Mouse (Mus musculus) brain, adult 2 months (tissue): ENCODE data around the gene Creld1.

ENCODE experiments used
- DNase-seq: peaks from one replicate; pipeline ENCODE4 v3.0.0; 2011; ENCODE audit warnings: low read depth, low spot score

Creld1 gene

DNA sequence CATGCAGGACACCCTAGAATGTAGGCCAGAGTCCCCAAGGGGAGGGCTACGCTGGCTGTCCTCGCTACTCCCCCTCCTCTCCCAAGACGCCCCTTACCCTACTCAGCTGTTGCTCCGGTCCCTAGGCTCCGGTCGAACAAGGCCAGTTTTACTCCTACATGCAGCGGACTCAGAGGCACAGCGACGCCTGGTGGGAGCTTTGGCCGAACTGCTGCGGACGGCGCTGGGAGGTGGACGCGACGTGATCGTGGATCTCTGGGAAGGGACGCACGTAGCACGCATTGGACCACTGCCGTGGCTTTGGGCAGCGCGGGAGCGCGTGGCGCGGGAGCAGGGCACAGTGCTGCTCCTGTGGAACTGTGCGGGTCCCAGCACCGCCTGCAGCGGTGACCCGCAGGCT lies 13.7 kb upstream of the Creld1 start:
- peak; percentile 93 for DNase-seq

DNA sequence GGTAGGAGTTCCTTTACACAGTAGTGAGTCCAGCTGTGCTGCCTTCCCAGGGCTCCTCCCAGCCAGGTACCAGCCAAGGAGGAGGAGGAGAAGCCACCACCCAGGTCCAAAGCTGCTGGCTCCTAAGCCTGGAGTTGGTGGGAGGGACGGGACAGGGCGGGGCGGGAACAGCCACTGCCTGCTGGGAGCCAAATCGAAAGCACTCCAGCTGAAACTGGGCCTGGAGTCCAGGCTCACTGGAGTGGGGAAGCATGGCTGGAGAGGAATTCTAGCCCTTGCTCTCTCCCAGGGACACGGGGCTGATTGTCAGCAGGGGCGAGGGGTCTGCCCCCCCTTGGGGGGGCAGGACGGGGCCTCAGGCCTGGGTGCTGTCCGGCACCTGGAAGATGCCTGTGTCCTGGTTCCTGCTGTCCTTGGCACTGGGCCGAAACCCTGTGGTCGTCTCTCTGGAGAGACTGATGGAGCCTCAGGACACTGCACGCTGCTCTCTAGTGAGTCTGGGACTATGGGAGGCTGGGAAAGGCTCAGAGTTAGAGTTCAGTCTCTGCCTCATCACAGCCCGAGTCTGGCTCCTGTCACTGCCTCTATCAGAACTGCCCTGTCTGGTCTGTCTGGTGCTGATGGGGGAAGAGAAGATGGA lies 11.7 kb upstream of the Creld1 start, which contains the start of gene Il17rc:
Il17rc (plus strand) TSS at position 131 of the 640 bp plus-strand sequence.
- DNase-seq, result no peak

GRCm38 (mm10) chr6:113472061-113472460 lies 11.0 kb upstream of the Creld1 start:
- no peak for DNase-seq

DNA sequence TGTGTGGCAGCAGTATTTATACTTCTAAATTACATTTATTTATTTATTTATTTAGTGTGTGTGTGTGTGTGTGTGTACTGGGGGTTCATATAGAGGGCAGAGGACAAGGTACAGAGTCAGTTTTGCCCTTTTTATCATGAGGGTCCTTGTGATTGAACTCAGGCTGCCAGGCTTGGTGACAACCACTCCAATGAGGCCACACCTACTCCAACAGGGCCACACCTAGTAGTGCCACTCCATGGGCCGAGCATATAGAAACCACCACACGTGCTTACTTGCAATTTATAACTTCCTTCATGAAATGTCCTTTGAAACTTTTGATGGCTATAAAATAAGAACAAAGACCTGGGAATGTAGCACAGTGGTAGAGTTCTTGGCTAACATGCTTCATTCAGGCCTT lies 9.9 kb upstream of the Creld1 start:
- no peak for DNase-seq

- DNase-seq, result no peak
These were observed 9.4 kb upstream of the Creld1 start for GRCm38 (mm10) chr6:113473715-113474114.

DNA sequence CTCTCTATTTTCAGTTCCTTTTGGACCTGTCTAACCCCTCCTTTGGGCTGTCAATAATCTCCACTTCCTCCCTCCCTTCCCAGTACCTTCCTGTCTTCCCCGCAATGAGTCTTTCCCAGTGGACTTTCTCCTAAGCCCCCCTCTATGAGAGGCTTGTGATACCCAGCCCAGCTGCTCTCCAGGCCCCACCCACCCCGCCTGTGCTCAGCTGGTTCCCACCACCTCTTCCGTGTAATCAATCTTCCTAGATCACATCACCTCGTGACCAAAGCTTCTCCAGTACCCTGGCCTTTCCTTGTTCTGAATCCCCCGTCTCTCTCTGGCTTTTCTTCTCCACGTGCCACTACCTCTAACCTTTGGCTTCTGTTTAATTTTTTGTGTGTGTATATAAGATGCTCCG lies 5.7 kb upstream of the Creld1 start:
- DNase-seq, result no peak

- DNase-seq, result no peak
These were observed 4.2 kb upstream of the Creld1 start for GRCm38 (mm10) chr6:113478906-113479305.

DNA sequence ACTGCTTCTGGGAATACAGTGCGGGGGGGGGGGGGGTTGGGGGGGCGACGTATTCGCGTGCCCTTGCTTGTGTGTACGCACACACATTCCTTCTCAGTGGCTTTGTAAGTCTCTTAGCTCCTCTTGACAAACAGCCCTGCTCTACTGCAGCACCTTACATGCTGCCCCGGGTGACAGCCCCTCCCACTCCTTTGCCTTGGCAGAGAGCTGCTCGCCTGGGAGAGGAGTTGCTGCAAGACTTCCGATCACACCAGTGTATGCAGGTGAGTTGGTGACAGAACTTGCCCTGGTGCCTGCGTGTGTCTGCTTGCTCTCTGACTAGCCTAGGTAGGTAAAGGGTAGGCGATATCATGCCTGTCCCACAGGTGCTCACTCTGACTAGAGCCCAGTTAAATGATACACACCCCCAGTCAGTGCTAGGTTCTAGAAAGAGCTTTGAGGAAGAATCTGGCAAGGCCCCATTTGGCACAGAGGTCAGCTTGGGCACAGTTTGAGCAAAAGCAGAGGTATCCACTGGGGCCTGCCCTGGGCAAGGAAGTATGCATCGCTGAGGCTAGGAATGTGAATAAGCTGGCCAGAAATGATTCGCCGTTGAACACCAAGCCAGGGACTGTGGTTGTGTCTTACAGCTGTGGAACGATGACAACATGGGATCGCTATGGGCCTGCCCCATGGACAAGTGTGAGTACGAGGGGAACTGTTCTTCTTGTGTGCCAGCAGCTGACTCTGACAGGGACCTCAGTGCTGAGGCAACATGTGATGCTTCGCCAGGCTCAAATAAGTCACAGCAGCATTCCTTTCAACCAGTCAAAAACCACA lies 2.3 kb upstream of the Creld1 start:
- no peak for DNase-seq

DNA sequence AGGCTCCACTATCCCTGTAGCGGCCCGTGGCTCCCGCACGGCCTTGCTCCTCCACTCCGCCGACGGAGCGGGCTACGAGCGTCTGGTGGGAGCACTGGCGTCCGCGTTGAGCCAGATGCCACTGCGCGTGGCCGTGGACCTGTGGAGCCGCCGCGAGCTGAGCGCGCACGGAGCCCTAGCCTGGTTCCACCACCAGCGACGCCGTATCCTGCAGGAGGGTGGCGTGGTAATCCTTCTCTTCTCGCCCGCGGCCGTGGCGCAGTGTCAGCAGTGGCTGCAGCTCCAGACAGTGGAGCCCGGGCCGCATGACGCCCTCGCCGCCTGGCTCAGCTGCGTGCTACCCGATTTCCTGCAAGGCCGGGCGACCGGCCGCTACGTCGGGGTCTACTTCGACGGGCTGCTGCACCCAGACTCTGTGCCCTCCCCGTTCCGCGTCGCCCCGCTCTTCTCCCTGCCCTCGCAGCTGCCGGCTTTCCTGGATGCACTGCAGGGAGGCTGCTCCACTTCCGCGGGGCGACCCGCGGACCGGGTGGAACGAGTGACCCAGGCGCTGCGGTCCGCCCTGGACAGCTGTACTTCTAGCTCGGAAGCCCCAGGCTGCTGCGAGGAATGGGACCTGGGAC lies 509 bp upstream of the Creld1 start:
- peak; percentile 82 for DNase-seq

GRCm38 (mm10) chr6:113483729-113484128 lies 632 bp downstream of the Creld1 start:
- peak; percentile 58 for DNase-seq

DNA sequence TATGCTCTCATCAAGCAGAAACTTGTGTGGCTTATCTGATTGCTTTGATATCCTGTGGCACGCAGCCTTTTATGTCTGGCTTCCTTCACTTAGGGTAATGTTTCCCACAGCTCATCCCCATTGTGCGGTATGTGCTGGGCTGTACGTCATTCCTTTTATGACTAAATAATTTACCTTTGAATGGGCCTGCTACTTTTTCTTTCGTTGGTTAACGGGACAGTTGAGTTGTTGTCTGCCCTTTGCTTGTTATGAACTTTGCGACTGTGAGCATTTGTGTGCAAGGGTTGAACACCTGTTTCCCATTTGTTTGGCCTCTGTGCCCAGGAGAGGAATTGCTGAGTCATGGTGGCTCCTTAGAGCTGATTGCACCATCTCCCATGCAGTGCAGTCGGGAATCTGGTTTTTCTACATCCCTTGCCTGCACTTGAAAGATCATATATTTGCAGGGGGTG lies 4.1 kb downstream of the Creld1 start:
- peak; percentile 69 for DNase-seq

- DNase-seq, result no peak
These were observed 6.3 kb downstream of the Creld1 start for GRCm38 (mm10) chr6:113489410-113489809.

DNA sequence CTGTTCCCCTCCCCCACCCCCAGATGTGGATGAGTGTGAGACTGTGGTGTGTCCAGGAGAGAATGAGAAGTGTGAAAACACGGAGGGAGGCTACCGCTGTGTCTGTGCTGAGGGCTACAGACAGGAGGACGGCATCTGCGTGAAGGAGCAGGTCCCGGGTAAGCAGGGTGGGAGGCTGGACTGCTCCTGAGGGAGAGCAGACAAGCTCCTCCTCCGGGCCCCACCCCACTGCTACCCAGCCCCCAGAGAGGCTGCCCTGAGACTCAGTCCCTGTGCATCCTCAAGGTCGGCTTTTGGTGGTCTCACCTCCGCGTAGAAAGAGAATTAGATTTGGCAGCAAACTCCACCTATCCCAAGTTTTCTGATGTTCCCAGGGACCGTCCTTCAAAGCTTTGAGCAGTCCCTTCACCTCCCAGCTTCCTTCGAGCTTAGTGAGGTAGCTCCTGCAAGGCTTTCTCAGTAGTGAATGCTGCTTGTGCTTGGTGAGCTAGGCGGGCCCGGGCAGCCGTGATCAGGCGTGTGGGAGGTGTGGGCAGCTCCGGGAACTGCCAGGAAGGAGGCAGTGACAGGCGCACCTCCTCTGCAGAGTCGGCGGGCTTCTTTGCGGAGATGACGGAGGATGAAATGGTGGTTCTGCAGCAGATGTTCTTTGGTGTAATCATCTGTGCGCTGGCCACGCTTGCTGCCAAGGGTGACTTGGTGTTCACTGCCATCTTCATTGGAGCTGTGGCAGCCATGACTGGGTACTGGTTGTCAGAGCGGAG lies 9.2 kb downstream of the Creld1 start:
- peak; percentile 76 for DNase-seq

DNA sequence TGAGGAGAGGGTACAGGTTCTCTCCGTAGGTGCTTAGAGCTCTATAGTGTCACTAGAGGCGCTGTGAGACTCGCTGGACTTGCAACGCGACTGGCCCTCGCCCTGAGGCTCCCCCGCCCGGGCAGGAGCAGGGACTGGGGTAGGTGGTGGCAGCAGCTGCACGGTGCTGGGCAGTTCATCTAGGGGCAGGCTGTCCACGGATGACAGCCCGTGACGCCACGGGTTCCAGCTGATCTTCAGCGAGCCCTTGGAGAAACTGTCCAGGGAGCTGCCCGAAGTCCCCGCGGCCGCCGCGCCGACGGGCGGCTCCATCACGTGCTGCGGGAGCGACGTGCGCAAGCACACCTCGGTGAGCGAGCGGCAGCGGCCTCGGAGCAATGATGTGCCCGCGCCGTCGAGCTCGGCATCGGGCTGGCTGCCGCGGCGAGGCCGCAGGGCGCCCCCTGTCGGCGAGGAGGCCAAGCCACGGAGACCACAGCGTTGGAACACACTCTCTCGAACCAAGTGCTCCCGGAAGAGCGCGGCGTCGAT lies 11.2 kb downstream of the Creld1 start:
- DNase-seq, result peak; percentile 78

GRCm38 (mm10) chr6:113495071-113495675 lies 12.1 kb downstream of the Creld1 start:
- DNase-seq, result no peak

- no peak for DNase-seq
These were observed 16.2 kb downstream of the Creld1 start for GRCm38 (mm10) chr6:113499346-113499745.

DNA sequence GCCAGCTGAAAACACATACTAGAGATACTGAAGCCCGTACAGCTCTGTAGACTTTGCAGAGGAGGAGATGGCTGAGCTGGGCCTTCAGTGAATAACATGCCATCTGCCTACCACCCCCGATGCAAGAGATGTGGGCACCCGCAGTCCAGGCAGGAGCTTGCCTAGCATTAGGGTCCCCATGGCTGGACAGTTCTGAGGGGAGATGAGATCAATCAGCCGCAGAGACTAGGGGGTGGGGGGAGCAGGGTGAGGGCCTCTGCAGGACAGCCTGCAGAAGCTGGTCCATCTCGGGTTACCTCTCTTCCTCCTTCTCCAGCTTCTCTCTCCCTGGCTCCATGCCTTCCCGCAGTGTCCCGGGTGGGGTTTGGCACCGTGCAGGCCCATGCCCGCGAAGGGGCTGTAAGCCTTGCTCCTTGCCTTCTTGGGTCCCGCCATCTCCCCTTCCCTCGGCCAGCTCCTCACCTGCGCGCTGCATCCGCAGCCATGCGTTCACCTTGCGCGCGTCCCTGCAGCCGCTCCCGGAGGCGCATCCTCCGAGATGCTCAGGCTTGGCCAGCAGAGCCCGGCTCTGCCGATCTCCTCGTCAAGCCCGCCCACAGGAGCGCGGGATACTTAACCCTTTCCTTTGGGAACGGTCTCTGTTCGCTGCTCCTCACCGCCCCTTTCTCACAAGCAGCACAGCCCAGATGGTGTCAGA lies 18.4 kb downstream of the Creld1 start, which contains the start of gene Prrt3:
Prrt3 (minus strand) TSS at position 544 of the 697 bp plus-strand sequence.
- peak; percentile 94 for DNase-seq

- DNase-seq, result no peak
These were observed 19.7 kb downstream of the Creld1 start for GRCm38 (mm10) chr6:113502801-113503200.

GRCm38 (mm10) chr6:113505689-113506088 lies 22.6 kb downstream of the Creld1 start:
- DNase-seq, result no peak

DNA sequence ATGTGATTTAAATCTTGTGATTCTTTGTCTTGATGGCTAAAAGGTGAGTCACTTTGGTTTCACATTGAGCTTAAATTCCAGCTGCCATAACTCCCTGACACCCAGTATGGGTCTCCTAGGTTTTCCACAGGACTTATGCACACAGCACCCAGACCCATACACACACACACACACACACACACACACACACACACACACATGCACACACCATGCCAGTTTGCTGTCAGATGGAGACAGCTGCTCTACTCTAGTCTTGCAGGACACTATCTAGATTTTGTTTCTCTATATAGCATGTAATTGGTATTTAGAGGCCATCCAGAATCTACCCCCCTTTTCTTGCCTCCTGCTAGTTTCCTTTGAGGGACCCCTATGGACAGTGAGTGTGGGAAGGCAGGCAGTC lies 24.0 kb downstream of the Creld1 start:
- no peak for DNase-seq
